Mouse (Mus musculus) forebrain, embryonic 16.5 days (tissue): ENCODE measurements at regions not wholly inside any gene's neighbourhood (a gene's known extent, or its start where the extent isn't known, plus 50 kb on each side); places are given as distances from the start of the nearest gene placed in this dataset.

Experiments used
- ATAC-seq: fragments of 200-750 bp; cut with Nextera tagmentation; 2 replicates; pipeline ENCODE4 v1.8.0; 2017; ENCODE audit warnings: mild to moderate bottlenecking, moderate library complexity
- H3K27ac ChIP-seq: fragments of 300-500 bp; sonication (generic); 2 replicates; pipeline ENCODE4 v1.5.1; 2014; ENCODE audit warnings: low read length, control low read depth
- H3K27me3 ChIP-seq: fragments of 300-500 bp; sonication (generic); replicated peaks from 2 replicates; pipeline ENCODE4 v1.6.1; 2014; ENCODE audit warnings: low read length; ENCODE audit not compliant: control insufficient read depth, insufficient read depth
- H3K36me3 ChIP-seq: fragments of 300-500 bp; sonication (generic); 2 replicates; pipeline ENCODE4 v1.6.1; 2014; ENCODE audit not compliant: control insufficient read depth, insufficient read depth
- H3K4me1 ChIP-seq: fragments of 300-500 bp; sonication (generic); replicated peaks from 2 replicates; pipeline ENCODE4 v1.6.1; 2014; ENCODE audit warnings: low read length; ENCODE audit not compliant: control insufficient read depth, insufficient read depth
- H3K4me2 ChIP-seq: fragments of 300-500 bp; sonication (generic); 2 replicates; pipeline ENCODE4 v1.6.1; 2014; ENCODE audit warnings: mild to moderate bottlenecking, low read length, control low read depth
- H3K4me3 ChIP-seq: fragments of 300-500 bp; sonication (generic); replicated peaks from 2 replicates; pipeline ENCODE4 v1.5.1; 2014; ENCODE audit warnings: mild to moderate bottlenecking, low read length, control low read depth
- H3K9ac ChIP-seq: fragments of 300-500 bp; sonication (generic); replicated peaks from 2 replicates; pipeline ENCODE4 v1.6.1; 2014; ENCODE audit warnings: low read depth, low read length, control low read depth
- H3K9me3 ChIP-seq: fragments of 300-500 bp; sonication (generic); 2 replicates; pipeline ENCODE4 v1.6.1; 2016; ENCODE audit warnings: low read length; ENCODE audit not compliant: control insufficient read depth
- WGBS: fragments of 180-500 bp; shearing (Covaris S2); extraction: QIAGEN DNeasy Blood & Tissue Kit; methylation state at CpG from one replicate; pipeline ENCODE4 v1.1.7; 2014; 5-methylcytosine and 5-hydroxymethylcytosine counted together

GRCm38 (mm10) chr12:110385031-110385430 is 61.9 kb upstream of the Ppp2r5c start:
- no peak overlapping the region for H3K27ac ChIP-seq
- no peak for ATAC-seq
- H3K4me2 ChIP-seq, result peak overlapping the region; percentile 42
- no peaks in the 10 kb centered on the region for H3K9me3 ChIP-seq
- no peak overlapping the region for H3K9ac ChIP-seq
- H3K27me3 ChIP-seq, result no peaks in the 10 kb centered on the region
- 21% methylated on average over 20 of the region's 20 CpGs for WGBS
- no peaks in the 10 kb centered on the region for H3K36me3 ChIP-seq
- peaks cover 16% of the 10 kb centered on the region for H3K4me1 ChIP-seq
- H3K4me3 ChIP-seq, result peak overlapping the region; percentile 2; the same call in 1 of the 2 replicates

- no peak overlapping the region for H3K4me3 ChIP-seq
- no peak for ATAC-seq
- WGBS, result 45% methylated on average over 20 of the region's 20 CpGs
Measured at GRCm38 (mm10) chr12:110385801-110386599, 60.9 kb upstream of the Ppp2r5c start.

GRCm38 (mm10) chr12:110387056-110387455 is 59.9 kb upstream of the Ppp2r5c start:
- no peaks in the 10 kb centered on the region for H3K9me3 ChIP-seq
- WGBS, result 56% methylated on average over 11 of the region's 11 CpGs

More at GRCm38 (mm10) chr12:110385801-110386599, 60.9 kb upstream of the Ppp2r5c start:
- no peak overlapping the region for H3K9ac ChIP-seq
- peaks cover 16% of the 10 kb centered on the region for H3K4me1 ChIP-seq
- H3K27ac ChIP-seq, result no peak overlapping the region
- no peak overlapping the region for H3K4me2 ChIP-seq
- H3K27me3 ChIP-seq, result no peaks in the 10 kb centered on the region
- no peaks in the 10 kb centered on the region for H3K36me3 ChIP-seq
- no peaks in the 10 kb centered on the region for H3K9me3 ChIP-seq

GRCm38 (mm10) chr12:110387567-110387966 is 59.4 kb upstream of the Ppp2r5c start:
- no peak overlapping the region for H3K4me2 ChIP-seq
- H3K9me3 ChIP-seq, result no peaks in the 10 kb centered on the region
- H3K27me3 ChIP-seq, result no peaks in the 10 kb centered on the region
- peaks cover 16% of the 10 kb centered on the region for H3K4me1 ChIP-seq
- H3K4me3 ChIP-seq, result no peak overlapping the region
- H3K9ac ChIP-seq, result no peak overlapping the region
- no peak overlapping the region for H3K27ac ChIP-seq
- ATAC-seq, result no peak
- H3K36me3 ChIP-seq, result no peaks in the 10 kb centered on the region
- 64% methylated on average over 4 of the region's 4 CpGs for WGBS

More at GRCm38 (mm10) chr12:110387056-110387455, 59.9 kb upstream of the Ppp2r5c start:
- Histone ChIP-seq H3K27me3 (no peaks in the 10 kb centered on the region), H3K36me3 (no peaks in the 10 kb centered on the region), H3K4me2 (no peak overlapping the region), H3K9ac (no peak overlapping the region), H3K4me1 (peaks cover 16% of the 10 kb centered on the region), H3K27ac (no peak overlapping the region), H3K4me3 (no peak overlapping the region)
- ATAC-seq, result no peak

GRCm38 (mm10) chr12:110389439-110389838 is 57.5 kb upstream of the Ppp2r5c start:
- H3K9me3 ChIP-seq, result no peaks in the 10 kb centered on the region
- H3K36me3 ChIP-seq, result no peaks in the 10 kb centered on the region
- H3K27me3 ChIP-seq, result no peaks in the 10 kb centered on the region
- WGBS, result 77% methylated on average over 12 of the region's 12 CpGs
- H3K9ac ChIP-seq, result no peak overlapping the region
- H3K27ac ChIP-seq, result no peak overlapping the region
- no peak overlapping the region for H3K4me2 ChIP-seq
- H3K4me3 ChIP-seq, result no peak overlapping the region
- no peak for ATAC-seq
- H3K4me1 ChIP-seq, result peaks cover 16% of the 10 kb centered on the region

- H3K4me3 ChIP-seq, result no peak overlapping the region
- no peaks in the 10 kb centered on the region for H3K36me3 ChIP-seq
- no peaks in the 10 kb centered on the region for H3K27me3 ChIP-seq
- no peak overlapping the region for H3K9ac ChIP-seq
- H3K4me2 ChIP-seq, result no peak overlapping the region
- WGBS, result 85% methylated on average over 8 of the region's 8 CpGs
- H3K27ac ChIP-seq, result no peak overlapping the region
- peaks cover 3% of the 10 kb centered on the region; the same call in 1 of the 2 replicates for H3K4me1 ChIP-seq
- H3K9me3 ChIP-seq, result no peaks in the 10 kb centered on the region
- no peak for ATAC-seq
Measured at GRCm38 (mm10) chr12:110391464-110391863, 55.5 kb upstream of the Ppp2r5c start.

GRCm38 (mm10) chr12:110393555-110393954 is 53.4 kb upstream of the Ppp2r5c start:
- 79% methylated on average over 7 of the region's 7 CpGs for WGBS
- Histone ChIP-seq H3K9ac (no peak overlapping the region), H3K36me3 (no peaks in the 10 kb centered on the region), H3K4me2 (no peak overlapping the region), H3K9me3 (no peaks in the 10 kb centered on the region), H3K27ac (no peak overlapping the region), H3K4me1 (no peaks in the 10 kb centered on the region), H3K27me3 (no peaks in the 10 kb centered on the region), H3K4me3 (no peak overlapping the region)
- no peak for ATAC-seq
